Mouse (Mus musculus): Measurements from ENCODE around the gene Scyl1.

GRCm38 (mm10) chr19:5797381-5798111 lies 26.3 kb upstream of the Scyl1 start:
- TF ChIP-seq CTCF (IDR thresholded peaks at IDR 0.05; ENCODE audit: borderline replicate concordance, insufficient read depth, low read depth, low read length) (no peak), POLR2A (IDR thresholded peaks at IDR 0.05; ENCODE audit: borderline replicate concordance, insufficient read depth, low read length) (no peak)
